In genomic region chr6:39072664-39073063, GRCm38 (mm10) we compare ENCODE assay signal across 16 mouse cellular contexts. TPM values are rescaled to one million over a fixed set of nuclear protein-coding genes. Genes with fewer than 3 reads are reported as not detected.
DNase-seq lines count a peak whose midpoint lies in the region; ATAC-seq and TF ChIP-seq lines count a peak whose summit lies in the region.
"Had no signal": no experiment of that assay in that cellular context is flagged by ENCODE, and none has a peak within 500 bp of the region (broad histone marks: within the 10 kb centered on the region; RNA-seq: fewer than 3 reads in every experiment).

No protein-coding gene starts in this region.

- no peak for ATAC-seq in midbrain, embryonic 14.5 days (ENCODE audit: low FRiP score, low TSS enrichment)
- no peak for ATAC-seq in midbrain, embryonic 11.5 days (ENCODE audit: low FRiP score)
- ATAC-seq in embryonic facial prominence, embryonic 14.5 days (ENCODE audit: low read depth) = no peak
- ATAC-seq: activated CD4-positive, CD25-positive, alpha-beta regulatory T cell, adult 4 months; forebrain, embryonic 15.5 days; lung, postnatal 0 days had no signal

- no peak overlapping the region for H3K9ac ChIP-seq in midbrain, embryonic 14.5 days (replicated peaks; ENCODE audit: low read length)
- no peak overlapping the region for H3K9ac ChIP-seq in midbrain, embryonic 11.5 days (ENCODE audit: low read length)
- no peak overlapping the region for H3K9ac ChIP-seq in embryonic facial prominence, embryonic 14.5 days (ENCODE audit: low read depth, low read length)
- H3K9ac ChIP-seq: forebrain, embryonic 15.5 days; liver, embryonic 13.5 days had no signal

- no peak overlapping the region for H3K27ac ChIP-seq in kidney, adult 2 months (ENCODE audit: insufficient read depth, low read depth, low read length)
- H3K27ac ChIP-seq in midbrain, embryonic 14.5 days (replicated peaks; ENCODE audit: low read depth, low read length) = no peak overlapping the region
- no peak overlapping the region for H3K27ac ChIP-seq in midbrain, embryonic 11.5 days (ENCODE audit: low read depth, low read length)
- H3K27ac ChIP-seq in embryonic facial prominence, embryonic 14.5 days (replicated peaks; ENCODE audit: low read depth, low read length) = no peak overlapping the region
- H3K27ac ChIP-seq: forebrain, embryonic 15.5 days; heart, embryonic 10.5 days; liver, embryonic 13.5 days had no signal

- no peak for TF ChIP-seq CTCF in kidney, adult 2 months (conservative IDR thresholded peaks at IDR 0.05; ENCODE audit: insufficient read depth, insufficient read length, low read depth, low read length)

- peak; percentile 65 for DNase-seq in kidney, adult 2 months
- no peak for DNase-seq in kidney, postnatal 10 days
- peak; percentile 43 for DNase-seq in midbrain, embryonic 14.5 days
- DNase-seq in midbrain, embryonic 11.5 days (ENCODE audit: low spot score, missing footprints) = no peak
- peak; percentile 38 for DNase-seq in embryonic facial prominence, embryonic 14.5 days (ENCODE audit: low spot score)
- no peak for DNase-seq in heart, postnatal 14 days
- DNase-seq: gastrocnemius, postnatal 10 days; liver, embryonic 13.5 days; retina, postnatal 1 day; thymus, postnatal 36 days had no signal

- no peak for TF ChIP-seq POLR2A in kidney, adult 2 months (IDR thresholded peaks at IDR 0.05; ENCODE audit: low read depth, low read length)
- TF ChIP-seq POLR2A in myocyte (IDR thresholded peaks at IDR 0.05; ENCODE audit: insufficient read length, low read depth) = no peak

- H3K4me1 ChIP-seq in kidney, adult 2 months (ENCODE audit: control insufficient read depth, insufficient read depth, low read length) = no peaks in the 10 kb centered on the region
- no peaks in the 10 kb centered on the region for H3K4me1 ChIP-seq in midbrain, embryonic 14.5 days (ENCODE audit: control insufficient read depth, insufficient read depth, low read length)
- H3K4me1 ChIP-seq in midbrain, embryonic 11.5 days (ENCODE audit: control insufficient read depth, insufficient read depth, low read length) = peaks cover 2% of the 10 kb centered on the region; the same call in 1 of the 2 replicates
- H3K4me1 ChIP-seq in embryonic facial prominence, embryonic 14.5 days (ENCODE audit: control insufficient read depth, insufficient read depth, low read length) = no peaks in the 10 kb centered on the region
- H3K4me1 ChIP-seq: heart, embryonic 10.5 days; liver, embryonic 13.5 days had no signal

- H3K4me3 ChIP-seq in kidney, adult 2 months (ENCODE audit: insufficient read depth, low read depth, low read length) = no peak overlapping the region
- no peak overlapping the region for H3K4me3 ChIP-seq in midbrain, embryonic 14.5 days (replicated peaks; ENCODE audit: low read depth, low read length)
- no peak overlapping the region for H3K4me3 ChIP-seq in midbrain, embryonic 11.5 days (ENCODE audit: low read depth, low read length)
- H3K4me3 ChIP-seq in embryonic facial prominence, embryonic 14.5 days (ENCODE audit: low read depth, low read length) = no peak overlapping the region
- H3K4me3 ChIP-seq in myocyte = no peak overlapping the region
- H3K4me3 ChIP-seq: forebrain, embryonic 15.5 days; heart, embryonic 10.5 days; liver, embryonic 13.5 days; megakaryocyte, embryonic 14.5 days had no signal

- no peak overlapping the region for H3ac ChIP-seq in myocyte (ENCODE audit: control insufficient read depth, insufficient read length)

- WGBS in kidney, adult 2 months = 36% methylated on average over 5 of the region's 5 CpGs
- 46% methylated on average over 5 of the region's 5 CpGs for WGBS in midbrain, embryonic 14.5 days
- 83% methylated on average over 5 of the region's 5 CpGs for WGBS in midbrain, embryonic 11.5 days
- 26% methylated on average over 5 of the region's 5 CpGs for WGBS in embryonic facial prominence, embryonic 14.5 days

- intact Hi-C loops in heart, postnatal 14 days (cut with DNase I) = no loop called here

- H3K36me3 ChIP-seq in kidney, adult 2 months (ENCODE audit: control insufficient read depth, insufficient read depth, low read length) = no peaks in the 10 kb centered on the region
- no peaks in the 10 kb centered on the region for H3K36me3 ChIP-seq in midbrain, embryonic 14.5 days (ENCODE audit: control insufficient read depth, insufficient read depth, low read length)
- H3K36me3 ChIP-seq in midbrain, embryonic 11.5 days (ENCODE audit: control insufficient read depth, insufficient read depth, low read length) = no peaks in the 10 kb centered on the region
- H3K36me3 ChIP-seq in embryonic facial prominence, embryonic 14.5 days (ENCODE audit: control insufficient read depth, insufficient read depth, low read length) = no peaks in the 10 kb centered on the region
- H3K36me3 ChIP-seq in myocyte (ENCODE audit: control insufficient read depth, insufficient read depth) = no peaks in the 10 kb centered on the region
- H3K36me3 ChIP-seq: forebrain, embryonic 15.5 days; heart, embryonic 10.5 days; liver, embryonic 13.5 days had no signal

- H3K4me2 ChIP-seq in midbrain, embryonic 14.5 days (ENCODE audit: low read length) = no peak overlapping the region
- H3K4me2 ChIP-seq in midbrain, embryonic 11.5 days = no peak overlapping the region
- no peak overlapping the region for H3K4me2 ChIP-seq in embryonic facial prominence, embryonic 14.5 days (ENCODE audit: low read depth, low read length)
- peak overlapping the region; percentile 3 for H3K4me2 ChIP-seq in myocyte (ENCODE audit: low read depth)
- H3K4me2 ChIP-seq: forebrain, embryonic 15.5 days; liver, embryonic 13.5 days had no signal

- H3K9me3 ChIP-seq in midbrain, embryonic 14.5 days (ENCODE audit: control insufficient read depth, low read length) = no peaks in the 10 kb centered on the region
- H3K9me3 ChIP-seq in midbrain, embryonic 11.5 days (ENCODE audit: control insufficient read depth, low read length) = no peaks in the 10 kb centered on the region
- no peaks in the 10 kb centered on the region for H3K9me3 ChIP-seq in embryonic facial prominence, embryonic 14.5 days (ENCODE audit: control insufficient read depth, low read length)
- H3K9me3 ChIP-seq: forebrain, embryonic 15.5 days; heart, embryonic 10.5 days; liver, embryonic 13.5 days; megakaryocyte, embryonic 14.5 days had no signal

- no peaks in the 10 kb centered on the region for H3K79me2 ChIP-seq in myocyte (ENCODE audit: control insufficient read depth, insufficient read depth)

- H3K27me3 ChIP-seq in kidney, adult 2 months (replicated peaks; ENCODE audit: control insufficient read depth, insufficient read depth, low read length) = no peaks in the 10 kb centered on the region
- H3K27me3 ChIP-seq in midbrain, embryonic 14.5 days (ENCODE audit: control insufficient read depth, insufficient read depth, low read length) = no peaks in the 10 kb centered on the region
- no peaks in the 10 kb centered on the region for H3K27me3 ChIP-seq in midbrain, embryonic 11.5 days (ENCODE audit: control insufficient read depth, insufficient read depth, low read length)
- H3K27me3 ChIP-seq in embryonic facial prominence, embryonic 14.5 days (replicated peaks; ENCODE audit: control insufficient read depth, insufficient read depth, low read length) = no peaks in the 10 kb centered on the region
- H3K27me3 ChIP-seq in myocyte (ENCODE audit: control insufficient read depth, insufficient read depth, insufficient read length) = no peaks in the 10 kb centered on the region
- H3K27me3 ChIP-seq: forebrain, embryonic 15.5 days; megakaryocyte, embryonic 14.5 days had no signal

TF ChIP-seq in myocyte, 11 proteins besides CTCF, POLR2A, EP300 and RAD21:
- no peak for TF ChIP-seq POLR2AphosphoS2 (IDR thresholded peaks at IDR 0.05; ENCODE audit: insufficient read length, low read depth)
- no peak for TF ChIP-seq MYOD1 (IDR thresholded peaks at IDR 0.05; ENCODE audit: control insufficient read depth in 1 of 3, insufficient read length in 2 of 3, low read depth in 2 of 3)
- TF ChIP-seq E2F4 (IDR thresholded peaks at IDR 0.05; ENCODE audit: insufficient read depth) = no peak
- TF ChIP-seq MAX (IDR thresholded peaks at IDR 0.05; ENCODE audit: low read depth) = no peak
- no peak for TF ChIP-seq TCF12 (IDR thresholded peaks at IDR 0.05; ENCODE audit: insufficient read depth, poor library complexity, severe bottlenecking)
- TF ChIP-seq CEBPB (IDR thresholded peaks at IDR 0.05; ENCODE audit: insufficient read depth, poor library complexity, severe bottlenecking) = no peak

RNA-seq across cellular contexts. Expression of gene Parp12, which starts 45.5 kb away (rescaled TPM):
- polyA plus RNA-seq in kidney, adult 2 months (2012; rRNA removed) = 18.8 and 20.1 TPM in 2 replicates
- 1.1 and 4.8 TPM in 2 replicates for polyA plus RNA-seq in midbrain, embryonic 14.5 days (2014; fragmentation: Nextera tagmentation; extraction: Ambion mirVana)
- polyA plus RNA-seq in midbrain, embryonic 11.5 days (2014; fragmentation: Nextera tagmentation; extraction: Ambion mirVana) = 2.0 and 3.1 TPM in 2 replicates
- 9.1 and 9.8 TPM in 2 replicates for polyA plus RNA-seq in embryonic facial prominence, embryonic 14.5 days (2014; fragmentation: Nextera tagmentation; extraction: Ambion mirVana)
- 6.9 TPM for polyA plus RNA-seq in myocyte (2012; fragmentation: generic; extraction: Trizol)
- total RNA-seq in heart, postnatal 14 days (2021) = 10 to 100 TPM in 1 of 2 experiments, 1 to 10 TPM in 1; 9.4 to 10.7 TPM

Comparison
In these comparisons a context has a peak if more than half of its experiments do, and no peak if none do; other contexts are left out.
1. DNase-seq: peak in kidney, adult 2 months (single experiment), midbrain, embryonic 14.5 days (single experiment) and embryonic facial prominence, embryonic 14.5 days (single experiment); none in kidney, postnatal 10 days (single experiment), midbrain, embryonic 11.5 days (single experiment) and heart, postnatal 14 days (0 of 2).